Mouse (Mus musculus) ES-E14 (cell line): Measurements from ENCODE around the gene Zdhhc13. TPM values are rescaled to one million over a fixed set of nuclear protein-coding genes. Genes with fewer than 3 reads are reported as not detected.

ENCODE experiments used
- DNase-seq: peaks from one replicate; pipeline ENCODE4 v3.0.0-alpha.2; 2013; ENCODE audit warnings: low read depth, low spot score
- H3K27ac ChIP-seq: 2 replicates; pipeline ENCODE4 v1.5.1; 2012; ENCODE audit warnings: low read depth, mild to moderate bottlenecking, low read length, moderate library complexity, mixed read lengths; ENCODE audit not compliant: poor library complexity, insufficient read depth, severe bottlenecking
- H3K36me3 ChIP-seq: 2 replicates; pipeline ENCODE4 v1.6.1; 2012; ENCODE audit warnings: mild to moderate bottlenecking, low read length, moderate library complexity, mixed read lengths; ENCODE audit not compliant: control insufficient read depth, poor library complexity, insufficient read depth, severe bottlenecking
- H3K4me1 ChIP-seq, 2 experiments: fragments of 150-350 bp in 1 of 2; sonication (generic) in 1 of 2; 2 replicates each; pipeline ENCODE4 v1.6.1; 2012; ENCODE audit warnings: low read length in 2 of 2, mild to moderate bottlenecking in 1 of 2, mixed read lengths in 1 of 2; ENCODE audit not compliant: control insufficient read depth in 2 of 2, insufficient read depth in 2 of 2, poor library complexity in 1 of 2
- H3K4me3 ChIP-seq, 2 experiments: fragments of 150-350 bp in 1 of 2; sonication (generic) in 1 of 2; 2 replicates each; pipeline ENCODE4 v1.5.1; 2012; ENCODE audit warnings: low read length in 2 of 2, low read depth in 1 of 2, mild to moderate bottlenecking in 1 of 2, mixed read lengths in 1 of 2; ENCODE audit not compliant: insufficient read depth in 1 of 2, poor library complexity in 1 of 2, severe bottlenecking in 1 of 2
- H3K9ac ChIP-seq: 2 replicates; pipeline ENCODE4 v1.6.1; 2012; ENCODE audit warnings: low read depth, mild to moderate bottlenecking, low read length, mixed read lengths; ENCODE audit not compliant: poor library complexity, insufficient read depth, severe bottlenecking
- H3K9me3 ChIP-seq: fragments of 150-350 bp; sonication (generic); 2 replicates; pipeline ENCODE4 v1.6.1; 2012; ENCODE audit warnings: low read depth, mild to moderate bottlenecking, low read length; ENCODE audit not compliant: control insufficient read depth, insufficient read depth
- CHD2 ChIP-seq: IDR thresholded peaks from 2 replicates; pipeline ENCODE4 v1.6.1; 2014; ENCODE audit warnings: mild to moderate bottlenecking, low read depth, low read length, inconsistent platforms
- HCFC1 ChIP-seq: IDR thresholded peaks from 2 replicates; pipeline ENCODE4 v1.6.1; 2012; ENCODE audit warnings: low read length, inconsistent platforms, borderline replicate concordance; ENCODE audit not compliant: insufficient read depth
- MAFK ChIP-seq: IDR thresholded peaks from 2 replicates; pipeline ENCODE4 v1.6.1; 2014; ENCODE audit warnings: mild to moderate bottlenecking, low read depth, low read length, inconsistent platforms; ENCODE audit not compliant: insufficient read depth
- ZC3H11A ChIP-seq: IDR thresholded peaks from 2 replicates; pipeline ENCODE4 v1.6.1; 2012; ENCODE audit warnings: low read depth, mild to moderate bottlenecking, inconsistent platforms, low read length, borderline replicate concordance
- ZNF384 ChIP-seq: IDR thresholded peaks from 2 replicates; pipeline ENCODE4 v1.6.1; 2012; ENCODE audit warnings: low read depth, low read length, inconsistent platforms
- in situ Hi-C, 2 experiments: fragments of 600-800 bp; cut with MboI; formaldehyde crosslinking; loops; one replicate each; pipeline ENCODE4 v1.15.1; 2025; ENCODE audit warnings: low sequenced_read_pairs in 2 of 2, inconsistent platforms in 1 of 2; ENCODE audit not compliant: unreplicated experiment in 2 of 2
- total RNA-seq: library from RNA; depleted of rRNA; stranded (reverse); fragments of 300-350 nt; gene quantifications from 2 replicates; pipeline ENCODE4 v1.2.3, GENCODE M21; 2012

Zdhhc13 gene
- total RNA-seq, 1 experiment, result 58.0 TPM

GRCm38 (mm10) chr7:48851529-48852104 lies 62.8 kb downstream of the Zdhhc13 start:
- no peak for TF ChIP-seq HCFC1
- TF ChIP-seq MAFK, result no peak
- TF ChIP-seq ZNF384, result no peak
- no peak for TF ChIP-seq CHD2
- TF ChIP-seq ZC3H11A, result no peak
- H3K4me1 ChIP-seq, result no peaks in the 10 kb centered on the region
- no peak overlapping the region for H3K9ac ChIP-seq
- in situ Hi-C loops, result no loop called here
- H3K9me3 ChIP-seq, result no peaks in the 10 kb centered on the region
- H3K27ac ChIP-seq, result no peak overlapping the region
- no peak overlapping the region for H3K4me3 ChIP-seq
- DNase-seq, result no peak
- no peaks in the 10 kb centered on the region for H3K36me3 ChIP-seq

- Histone ChIP-seq H3K36me3 (no peaks in the 10 kb centered on the region), H3K4me1 (no peaks in the 10 kb centered on the region), H3K9me3 (no peaks in the 10 kb centered on the region), H3K9ac (no peak overlapping the region), H3K4me3 (no peak overlapping the region), H3K27ac (no peak overlapping the region)
- in situ Hi-C loops, result no loop called here
- TF ChIP-seq CHD2 (no peak), ZNF384 (no peak), ZC3H11A (no peak), MAFK (no peak), HCFC1 (no peak)
- no peak for DNase-seq
Observed at GRCm38 (mm10) chr7:48853496-48853895, 64.7 kb downstream of the Zdhhc13 start.

GRCm38 (mm10) chr7:48855461-48855860 lies 66.7 kb downstream of the Zdhhc13 start:
- Histone ChIP-seq H3K36me3 (no peaks in the 10 kb centered on the region), H3K4me1 (no peaks in the 10 kb centered on the region), H3K9me3 (no peaks in the 10 kb centered on the region), H3K4me3 (no peak overlapping the region), H3K27ac (no peak overlapping the region), H3K9ac (no peak overlapping the region)
- DNase-seq, result no peak
- TF ChIP-seq ZC3H11A (no peak), ZNF384 (no peak), HCFC1 (no peak), CHD2 (no peak), MAFK (no peak)
- in situ Hi-C loops, result no loop called here

GRCm38 (mm10) chr7:48858257-48858656 lies 69.5 kb downstream of the Zdhhc13 start:
- Histone ChIP-seq H3K36me3 (no peaks in the 10 kb centered on the region), H3K9ac (no peak overlapping the region), H3K27ac (no peak overlapping the region), H3K4me3 (no peak overlapping the region), H3K9me3 (no peaks in the 10 kb centered on the region), H3K4me1 (no peaks in the 10 kb centered on the region)
- no peak for DNase-seq
- TF ChIP-seq ZC3H11A (no peak), HCFC1 (no peak), MAFK (no peak), CHD2 (no peak), ZNF384 (no peak)
- in situ Hi-C loops, result no loop called here
